Mouse (Mus musculus) CH12.LX (cell line): ENCODE measurements around the gene Zswim5. TPM values are rescaled to one million over a fixed set of nuclear protein-coding genes. Genes with fewer than 3 reads are reported as not detected.

ENCODE experiments used
- DNase-seq: peaks from one replicate; pipeline ENCODE4 v3.0.0-alpha.2; 2013; ENCODE audit errors: extremely low read depth
- H3K27ac ChIP-seq: 2 replicates; pipeline ENCODE4 v1.5.1; 2012; ENCODE audit warnings: low read depth, mild to moderate bottlenecking, control low read depth, moderate library complexity; ENCODE audit not compliant: insufficient read depth
- H3K27me3 ChIP-seq: replicated peaks from 2 replicates; pipeline ENCODE3; 2012; ENCODE audit warnings: inconsistent platforms
- H3K36me3 ChIP-seq, 2 experiments: replicated peaks in 1 of 2; 2 replicates each; pipeline versions ENCODE3 to v1.6.1; 2012; ENCODE audit warnings: inconsistent platforms in 1 of 2, low read length in 1 of 2, mild to moderate bottlenecking in 1 of 2, mixed read lengths in 1 of 2, moderate library complexity in 1 of 2; ENCODE audit not compliant: control insufficient read depth in 1 of 2, insufficient read depth in 1 of 2
- H3K4me1 ChIP-seq, 2 experiments: 2 replicates each; pipeline ENCODE4 v1.6.1; 2012; ENCODE audit warnings: inconsistent platforms in 1 of 2, moderate library complexity in 1 of 2; ENCODE audit not compliant: insufficient read depth in 2 of 2, control insufficient read depth in 1 of 2
- H3K4me2 ChIP-seq: 2 replicates; pipeline ENCODE4 v1.6.1; 2012; ENCODE audit warnings: low read depth, mild to moderate bottlenecking, control low read depth; ENCODE audit not compliant: poor library complexity, insufficient read depth, severe bottlenecking
- H3K4me3 ChIP-seq, 3 experiments: fragments of 150-350 bp in 1 of 3; sonication (generic) in 1 of 3; replicated peaks in 1 of 3; 2 replicates each; pipeline versions ENCODE3 to v1.5.1; 2011 to 2012; ENCODE audit warnings: low read depth in 2 of 3, low read length in 2 of 3, mild to moderate bottlenecking in 2 of 3, moderate library complexity in 2 of 3, control low read depth in 1 of 3, improper control_type of control experiment in 1 of 3, inconsistent platforms in 1 of 3, mixed read lengths in 1 of 3; ENCODE audit not compliant: poor library complexity in 1 of 3
- H3K79me2 ChIP-seq: replicated peaks from 2 replicates; pipeline ENCODE4 v1.6.1; 2012; ENCODE audit warnings: mild to moderate bottlenecking, moderate library complexity; ENCODE audit not compliant: control insufficient read depth, poor library complexity, insufficient read depth, severe bottlenecking; ENCODE audit errors: extremely low read depth
- H3K9ac ChIP-seq: 2 replicates; pipeline ENCODE4 v1.6.1; 2012; ENCODE audit warnings: low read depth, mild to moderate bottlenecking, control low read depth, moderate library complexity; ENCODE audit not compliant: insufficient read depth
- H3K9me3 ChIP-seq: replicated peaks from 2 replicates; pipeline ENCODE3; 2012; ENCODE audit warnings: low read length, inconsistent platforms, mixed read lengths
- CHD1 ChIP-seq: IDR thresholded peaks from 2 replicates; pipeline ENCODE4 v1.6.1; 2012; ENCODE audit warnings: low read depth, low read length, improper control_type of control experiment, inconsistent platforms
- CHD2 ChIP-seq: IDR thresholded peaks from 2 replicates; pipeline ENCODE4 v1.6.1; 2011; ENCODE audit warnings: low read length, improper control_type of control experiment
- CTCF ChIP-seq, 2 experiments: IDR thresholded peaks in 1 of 2; conservative IDR thresholded peaks in 1 of 2; 2 replicates each; pipeline ENCODE4 v1.5.1; 2011 to 2012; ENCODE audit warnings: low read depth in 2 of 2, low read length in 2 of 2, improper control_type of control experiment in 1 of 2, inconsistent platforms in 1 of 2, mild to moderate bottlenecking in 1 of 2, moderate library complexity in 1 of 2
- E2F4 ChIP-seq: IDR thresholded peaks from 2 replicates; pipeline ENCODE4 v1.6.1; 2011; ENCODE audit warnings: low read depth, low read length, improper control_type of control experiment; ENCODE audit not compliant: insufficient replicate concordance
- EP300 ChIP-seq: IDR thresholded peaks from 2 replicates; pipeline ENCODE4 v1.6.1; 2011; ENCODE audit warnings: low read length, improper control_type of control experiment
- GABPA ChIP-seq: IDR thresholded peaks from 2 replicates; pipeline ENCODE4 v1.6.1; 2012; ENCODE audit warnings: low read depth, low read length, improper control_type of control experiment, inconsistent platforms; ENCODE audit not compliant: insufficient replicate concordance
- IRF4 ChIP-seq: IDR thresholded peaks from 2 replicates; pipeline ENCODE4 v1.6.1; 2014; ENCODE audit warnings: low read depth, mild to moderate bottlenecking, inconsistent platforms, low read length, improper control_type of control experiment
- KAT2A ChIP-seq: IDR thresholded peaks from 2 replicates; pipeline ENCODE4 v1.6.1; 2012; ENCODE audit warnings: low read length, improper control_type of control experiment, inconsistent platforms; ENCODE audit not compliant: insufficient replicate concordance
- MAFK ChIP-seq: IDR thresholded peaks from 2 replicates; pipeline ENCODE4 v1.6.1; 2011; ENCODE audit warnings: low read length, improper control_type of control experiment; ENCODE audit not compliant: insufficient replicate concordance
- MAZ ChIP-seq: IDR thresholded peaks from 2 replicates; pipeline ENCODE4 v1.6.1; 2012; ENCODE audit warnings: low read depth, mild to moderate bottlenecking, inconsistent platforms, low read length, improper control_type of control experiment, moderate library complexity
- MXI1 ChIP-seq: IDR thresholded peaks from 2 replicates; pipeline ENCODE4 v1.6.1; 2011; ENCODE audit warnings: mild to moderate bottlenecking, low read depth, low read length, improper control_type of control experiment
- NELFE ChIP-seq: IDR thresholded peaks from 2 replicates; pipeline ENCODE4 v1.6.1; 2011; ENCODE audit warnings: low read depth, low read length, improper control_type of control experiment
- POLR2A ChIP-seq: IDR thresholded peaks from 2 replicates; pipeline ENCODE4 v1.6.1; 2011; ENCODE audit warnings: low read depth, mild to moderate bottlenecking, improper control_type of control experiment, low read length
- POLR2AphosphoS2 ChIP-seq: IDR thresholded peaks from 2 replicates; pipeline ENCODE4 v1.6.1; 2011; ENCODE audit warnings: low read depth, low read length, improper control_type of control experiment
- RAD21 ChIP-seq: IDR thresholded peaks from 2 replicates; pipeline ENCODE4 v1.6.1; 2011; ENCODE audit warnings: low read depth, mild to moderate bottlenecking, low read length, improper control_type of control experiment, moderate library complexity
- SIN3A ChIP-seq: IDR thresholded peaks from 2 replicates; pipeline ENCODE4 v1.6.1; 2012; ENCODE audit warnings: low read length, improper control_type of control experiment, inconsistent platforms
- TBP ChIP-seq: conservative IDR thresholded peaks from 2 replicates; pipeline ENCODE4 v1.6.1; 2011; ENCODE audit warnings: low read depth, low read length, improper control_type of control experiment
- TCF12 ChIP-seq: IDR thresholded peaks from 2 replicates; pipeline ENCODE4 v1.6.1; 2014; ENCODE audit warnings: low read depth, mild to moderate bottlenecking, inconsistent platforms, low read length, improper control_type of control experiment
- UBTF ChIP-seq: IDR thresholded peaks from 2 replicates; pipeline ENCODE4 v1.6.1; 2012; ENCODE audit warnings: low read depth, mild to moderate bottlenecking, inconsistent platforms, low read length, improper control_type of control experiment, moderate library complexity
- USF2 ChIP-seq: conservative IDR thresholded peaks from 2 replicates; pipeline ENCODE4 v1.6.1; 2011; ENCODE audit warnings: low read depth, low read length, improper control_type of control experiment
- ZC3H11A ChIP-seq: IDR thresholded peaks from 2 replicates; pipeline ENCODE4 v1.6.1; 2012; ENCODE audit warnings: low read depth, mild to moderate bottlenecking, inconsistent platforms, low read length, improper control_type of control experiment
- ZKSCAN1 ChIP-seq: IDR thresholded peaks from 2 replicates; pipeline ENCODE4 v1.6.1; 2012; ENCODE audit warnings: low read depth, inconsistent platforms, low read length, improper control_type of control experiment, borderline replicate concordance
- ZMIZ1 ChIP-seq: IDR thresholded peaks from 2 replicates; pipeline ENCODE4 v1.6.1; 2012; ENCODE audit warnings: low read depth, mild to moderate bottlenecking, inconsistent platforms, low read length, improper control_type of control experiment
- ZNF384 ChIP-seq: IDR thresholded peaks from 2 replicates; pipeline ENCODE4 v1.6.1; 2012; ENCODE audit warnings: low read depth, low read length, improper control_type of control experiment, inconsistent platforms
- dilution Hi-C: fragments of 300-500 bp; cut with MboI; formaldehyde crosslinking; loops from 2 replicates; pipeline ENCODE4 v1.14.3; 2020; ENCODE audit warnings: low sequenced_read_pairs; ENCODE audit not compliant: extremely low pct_unique_long_range_greater_than_20kb, extremely low pct_ligation_motif_present
- in situ Hi-C: fragments of 300-500 bp; cut with MboI; formaldehyde crosslinking; loops from 3 replicates; pipeline ENCODE4 v1.14.3; 2019; ENCODE audit warnings: low sequenced_read_pairs, low pct_ligation_motif_present, low pct_unique_long_range_greater_than_20kb, mixed read lengths
- polyA plus RNA-seq: library from polyadenylated mRNA; unstranded; fragments of >175 nt; gene quantifications from 2 replicates; pipeline ENCODE4 v1.2.1, GENCODE M21; 2012; ENCODE audit warnings: low read depth; ENCODE audit not compliant: insufficient read length
- total RNA-seq, 2 experiments: library from RNA; depleted of rRNA; stranded (reverse); fragments of 300-350 nt in 1 of 2; fragments of >200 nt in 1 of 2; gene quantifications; 2 replicates each; pipeline ENCODE4 v1.2.3; 2012 to 2014

Zswim5 gene
- total and polyA plus RNA-seq, 3 experiments: 1.1 to 1.2 (median 1.2) TPM

DNA sequence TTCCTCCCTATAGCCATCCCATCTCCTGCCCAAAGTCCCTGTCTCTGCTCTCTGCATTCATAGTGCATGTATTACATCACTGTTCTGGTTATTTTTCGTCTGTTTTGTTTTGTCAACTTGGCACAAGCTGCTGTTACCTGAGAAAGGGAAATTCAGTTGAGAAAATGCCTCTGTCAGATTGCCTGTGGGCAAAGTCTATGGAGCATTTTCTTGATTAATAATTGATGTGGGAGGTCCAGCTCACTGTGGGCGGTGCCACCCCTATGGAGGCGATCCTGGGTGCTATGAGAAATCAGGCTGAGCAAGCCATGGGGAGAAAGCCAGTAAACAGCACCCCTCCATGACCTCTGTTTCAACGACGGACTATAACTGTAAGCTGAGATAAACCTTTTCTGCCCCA lies 17.5 kb upstream of the Zswim5 start:
- in situ Hi-C loops (no loop called here), dilution Hi-C loops (no loop called here)
- H3K9me3 ChIP-seq: no peaks in the 10 kb centered on the region
- H3K9ac ChIP-seq: no peak overlapping the region
- H3K27ac ChIP-seq: no peak overlapping the region
- no peaks in the 10 kb centered on the region for H3K4me1 ChIP-seq
- H3K36me3 ChIP-seq: no peaks in the 10 kb centered on the region
- no peak for DNase-seq
- no peaks in the 10 kb centered on the region for H3K79me2 ChIP-seq
- H3K4me2 ChIP-seq: no peak overlapping the region
- H3K27me3 ChIP-seq: peaks cover 3% of the 10 kb centered on the region
- H3K4me3 ChIP-seq: no peak overlapping the region
- TF ChIP-seq NELFE (no peak), RAD21 (no peak), ZKSCAN1 (no peak), E2F4 (no peak), TBP (no peak), MAZ (no peak), POLR2AphosphoS2 (no peak), UBTF (no peak), ZNF384 (no peak), MXI1 (no peak), SIN3A (no peak), POLR2A (no peak), IRF4 (no peak), CHD1 (no peak), ZMIZ1 (no peak), CHD2 (no peak), CTCF (conservative IDR thresholded peaks at IDR 0.05 in 1 of 2, IDR thresholded peaks at IDR 0.05 in 1 of 2; ENCODE audit: low read depth in 2 of 2, low read length in 2 of 2) (no peak), GABPA (no peak), MAFK (no peak), ZC3H11A (no peak)

DNA sequence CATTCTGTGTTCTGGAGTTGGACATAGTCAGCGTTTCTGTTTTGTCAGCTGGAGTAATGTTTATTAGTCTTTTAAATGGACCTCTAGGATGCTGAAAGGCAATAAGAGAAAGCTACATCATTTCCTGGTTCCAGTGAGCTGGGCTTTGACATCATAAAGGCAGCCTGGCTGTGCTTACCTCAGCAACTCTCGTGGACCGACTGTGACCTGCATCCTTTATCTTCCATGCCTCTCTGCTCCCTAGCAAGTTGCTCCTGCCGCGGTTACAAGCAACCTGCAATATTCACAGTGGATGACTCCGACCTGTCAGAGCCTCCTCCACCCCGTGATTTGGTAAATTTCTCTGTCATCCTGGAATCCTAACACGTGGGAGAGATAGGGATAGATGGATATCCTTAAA lies 15.2 kb upstream of the Zswim5 start:
- TF ChIP-seq UBTF (no peak), EP300 (no peak), POLR2A (no peak), TCF12 (no peak), ZNF384 (no peak), CHD1 (no peak), NELFE (no peak), KAT2A (no peak), USF2 (no peak), MAFK (no peak), RAD21 (no peak), MXI1 (no peak)
- TF ChIP-seq, all 38 proteins: peak for 0
- Histone ChIP-seq H3K4me2 (no peak overlapping the region), H3K27ac (no peak overlapping the region), H3K4me1 (no peaks in the 10 kb centered on the region), H3K9me3 (no peaks in the 10 kb centered on the region), H3K9ac (no peak overlapping the region), H3K27me3 (peaks cover 4% of the 10 kb centered on the region), H3K36me3 (no peaks in the 10 kb centered on the region), H3K4me3 (no peak overlapping the region), H3K79me2 (no peaks in the 10 kb centered on the region)
- no peak for DNase-seq
- dilution Hi-C loops (no loop called here), in situ Hi-C loops (no loop called here)
